Mouse (Mus musculus): ENCODE results near the gene Cacna2d2.

DNA sequence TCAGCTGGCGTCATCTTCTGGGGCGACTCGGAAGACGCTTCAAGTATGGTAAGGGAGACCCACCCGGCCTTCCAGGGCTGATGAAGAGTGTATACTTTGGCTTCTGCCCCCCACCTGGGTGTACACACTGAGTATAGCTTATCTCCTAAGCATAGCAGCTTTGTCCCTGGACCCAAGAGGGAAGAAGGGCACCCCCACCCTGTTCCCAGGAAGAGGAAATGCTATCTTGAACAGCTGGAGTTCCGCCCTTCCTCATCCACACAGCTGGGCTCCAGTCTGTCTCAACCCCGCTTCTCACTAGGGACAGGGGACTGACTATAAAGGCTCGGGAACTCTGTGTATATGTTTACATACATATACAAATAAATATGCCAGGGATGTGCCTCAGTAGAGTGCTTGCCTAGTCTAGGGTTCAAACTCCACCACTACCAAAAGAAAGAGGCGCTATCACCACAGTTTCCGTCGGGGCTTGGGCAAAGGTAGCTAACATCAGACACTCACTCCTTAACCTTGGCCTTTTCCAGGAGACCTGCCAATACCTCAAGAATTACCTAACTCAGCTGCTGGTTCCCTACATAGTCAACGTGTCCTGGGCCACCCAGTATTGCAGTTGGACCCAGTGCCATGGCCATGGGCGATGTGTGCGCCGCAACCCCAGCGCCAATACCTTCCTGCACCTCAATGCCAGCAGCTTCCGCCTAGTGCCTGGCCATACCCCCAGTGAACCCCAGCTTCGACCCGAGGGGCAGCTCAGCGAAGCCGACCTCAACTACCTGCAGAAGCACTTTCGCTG lies 172.3 kb downstream of the Cacna2d2 start:
- TF ChIP-seq GATA1 (IDR thresholded peaks at IDR 0.05; ENCODE audit: low read length) (no peak), TAL1 (IDR thresholded peaks at IDR 0.05; ENCODE audit: low read length) (no peak)
